Mouse (Mus musculus): ENCODE data around the gene Fancd2os.
A peak's percentile ranks its signal among the peaks of the same experiment; 100 is the strongest.

Gene Fancd2os

DNA sequence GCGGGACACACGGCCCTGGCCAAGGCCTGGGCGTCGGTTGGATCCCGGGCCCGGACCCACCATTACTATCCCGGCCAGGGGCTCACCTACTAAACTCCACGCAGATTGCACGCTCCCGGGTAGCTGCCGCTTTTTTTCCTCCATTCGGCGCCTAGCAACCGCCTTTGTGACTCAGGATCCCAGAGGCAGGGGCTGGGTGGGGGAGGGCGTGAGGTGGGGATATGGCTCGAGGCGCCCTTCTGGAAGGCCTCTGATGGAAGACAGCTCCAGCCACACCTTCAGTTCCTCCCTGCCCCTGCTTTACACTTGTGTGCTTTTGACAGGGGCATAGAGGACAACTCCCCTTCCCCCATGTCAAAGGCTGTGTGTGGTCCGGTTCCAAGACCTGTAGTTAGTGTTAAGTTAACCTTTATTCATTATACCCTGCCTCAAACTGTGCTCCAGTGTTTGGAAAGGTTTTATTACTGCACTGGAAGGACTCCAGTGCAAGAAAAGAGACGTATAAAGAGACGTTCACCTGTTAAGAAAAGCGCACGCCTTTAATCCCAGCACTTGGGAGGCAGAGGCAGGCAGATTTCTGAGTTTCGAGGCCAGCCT is at the start of gene Fancd2os:
Fancd2os (minus strand) TSS at position 173 of the 597 bp plus-strand sequence.
- DNase-seq, result no peak

DNA sequence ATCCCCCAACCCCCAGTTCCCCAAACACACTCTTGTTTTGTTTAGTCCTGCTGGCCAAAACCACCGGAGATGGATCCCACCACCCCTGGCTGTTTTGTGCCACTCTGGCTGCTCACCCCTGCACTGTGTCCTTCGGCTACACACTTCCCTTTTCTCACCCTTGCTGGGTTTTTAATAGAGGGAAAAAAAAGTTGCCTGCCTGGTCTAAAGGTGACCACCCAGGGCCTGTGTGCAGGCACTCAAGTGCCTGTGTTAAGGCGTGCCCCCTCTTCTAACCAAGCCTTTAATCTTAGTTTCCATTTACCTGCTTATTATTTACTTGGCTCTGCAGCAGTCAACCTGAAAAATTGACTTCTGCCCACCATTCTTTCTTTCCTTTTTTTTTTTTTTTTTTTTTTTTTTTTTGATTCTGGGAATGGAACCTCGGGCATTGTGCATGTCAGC is 49.7 kb upstream of the Fancd2os start:
- no peak for DNase-seq

DNA sequence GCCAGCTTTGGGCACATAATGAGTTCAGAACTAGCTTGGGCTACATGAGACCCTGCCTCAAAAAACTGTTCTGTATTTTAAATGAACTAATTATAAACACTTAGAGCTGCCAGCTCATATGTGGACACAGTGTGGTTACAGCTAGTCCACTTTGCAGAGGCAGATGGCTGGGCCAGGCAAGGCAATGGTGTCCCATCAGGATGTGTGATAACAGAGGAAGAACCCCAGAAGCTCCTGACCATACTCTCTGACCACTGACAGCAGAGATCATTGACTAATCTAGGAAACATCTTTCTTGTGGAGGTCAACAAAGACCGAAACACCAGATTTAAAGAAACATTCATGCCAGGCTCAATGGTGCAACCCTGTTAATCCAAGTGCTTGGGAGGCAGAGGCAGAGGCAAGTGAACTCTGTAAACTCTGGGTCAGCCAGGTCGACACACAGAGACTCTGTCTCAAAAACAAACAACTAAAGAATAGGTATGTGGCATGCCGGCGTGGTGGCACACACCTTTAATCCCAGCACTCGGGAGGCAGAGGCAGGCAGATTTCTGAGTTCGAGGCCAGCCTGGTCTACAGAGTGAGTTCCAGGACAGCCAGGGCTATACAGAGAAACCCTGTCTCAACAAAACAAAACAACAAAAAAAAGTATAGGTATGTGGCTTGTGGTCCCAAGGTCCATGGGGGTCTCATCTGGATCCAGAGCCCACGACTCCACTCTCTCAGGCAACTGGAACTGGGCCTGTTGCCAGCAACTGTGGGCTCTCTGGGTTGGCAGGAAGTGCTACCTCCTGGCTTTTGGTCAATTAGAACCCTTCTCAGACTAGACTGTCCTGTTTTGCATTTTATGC is 49.1 kb upstream of the Fancd2os start:
- no peak for DNase-seq

DNA sequence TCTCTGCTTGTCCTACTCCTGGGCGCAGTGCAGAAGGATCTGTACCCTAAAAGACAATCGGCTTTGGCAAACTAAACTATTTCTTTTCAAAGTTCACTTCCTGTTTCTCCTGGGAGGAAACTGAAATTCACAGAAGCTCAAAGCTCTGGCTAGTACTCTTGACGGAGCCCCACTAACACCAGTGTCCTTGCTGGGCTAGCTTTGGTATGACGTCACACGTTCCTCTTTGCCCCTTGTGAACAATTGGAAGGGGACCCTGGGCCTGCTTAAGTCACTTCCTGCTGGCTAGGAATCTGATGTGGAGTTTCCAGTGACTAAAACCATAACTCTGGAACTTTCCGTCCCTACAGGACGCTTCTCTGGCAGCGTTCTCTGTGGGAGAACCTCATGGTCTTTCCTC is 44.3 kb upstream of the Fancd2os start:
- DNase-seq, result peak; percentile 77 to 83

DNA sequence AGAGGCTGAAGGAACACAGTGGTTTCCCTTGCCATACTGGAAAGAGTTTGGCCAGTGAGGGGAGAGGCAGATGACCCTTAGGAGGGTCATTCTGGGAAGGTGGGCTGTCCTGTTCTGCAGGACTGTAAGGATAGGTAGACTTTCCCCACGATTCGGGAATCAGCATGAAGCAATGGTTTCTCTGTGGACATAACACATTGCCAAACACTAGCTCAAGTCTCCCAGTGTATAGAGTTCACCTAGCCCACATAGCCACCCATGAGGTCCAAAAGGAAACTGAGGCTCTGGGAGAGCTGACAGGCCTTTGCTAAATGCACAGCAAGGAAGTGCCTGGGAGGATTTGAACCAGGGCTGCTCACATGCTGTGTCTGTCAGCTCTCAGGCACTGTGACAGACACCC is 43.5 kb upstream of the Fancd2os start:
- no peak for DNase-seq

DNA sequence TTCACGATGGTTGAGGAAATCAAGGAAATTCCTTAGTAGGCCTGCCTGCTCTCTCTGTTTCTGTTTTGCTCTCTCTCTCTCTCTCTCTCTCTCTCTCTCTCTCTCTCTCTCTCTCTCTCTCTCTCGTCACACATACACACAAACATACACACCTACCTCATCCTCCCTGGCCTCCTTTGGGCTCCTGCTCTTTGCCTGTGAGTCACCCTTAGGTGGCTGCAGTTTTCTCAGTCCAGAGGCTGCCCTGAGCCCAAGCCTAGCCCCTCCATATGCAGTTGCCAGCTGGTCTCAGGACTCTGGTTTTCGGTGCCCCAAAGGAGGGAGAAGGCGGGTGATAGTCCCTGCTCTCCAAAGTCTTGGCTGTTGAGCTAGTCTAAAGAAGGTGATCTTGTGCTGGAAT is 42.5 kb upstream of the Fancd2os start:
- DNase-seq, result no peak

DNA sequence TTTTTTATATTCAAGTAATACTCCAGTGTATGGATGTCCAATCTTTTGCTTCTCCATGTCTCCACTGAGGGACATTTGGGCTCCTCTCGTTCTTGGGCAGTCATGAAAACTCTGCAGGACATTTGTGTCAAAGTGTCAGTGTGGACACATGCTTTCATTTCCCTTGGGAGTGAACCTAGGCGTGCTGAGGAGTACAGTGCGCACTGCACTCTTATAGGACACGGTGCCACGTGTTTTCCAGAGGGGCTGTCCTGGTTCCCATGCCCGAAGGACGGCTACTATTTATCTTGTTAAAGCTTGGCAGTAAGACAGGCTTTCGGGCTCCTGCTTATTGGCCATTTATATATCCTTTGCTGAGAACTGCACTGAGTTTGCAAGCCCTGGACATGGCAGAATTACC is 42.1 kb upstream of the Fancd2os start:
- DNase-seq, result no peak

DNA sequence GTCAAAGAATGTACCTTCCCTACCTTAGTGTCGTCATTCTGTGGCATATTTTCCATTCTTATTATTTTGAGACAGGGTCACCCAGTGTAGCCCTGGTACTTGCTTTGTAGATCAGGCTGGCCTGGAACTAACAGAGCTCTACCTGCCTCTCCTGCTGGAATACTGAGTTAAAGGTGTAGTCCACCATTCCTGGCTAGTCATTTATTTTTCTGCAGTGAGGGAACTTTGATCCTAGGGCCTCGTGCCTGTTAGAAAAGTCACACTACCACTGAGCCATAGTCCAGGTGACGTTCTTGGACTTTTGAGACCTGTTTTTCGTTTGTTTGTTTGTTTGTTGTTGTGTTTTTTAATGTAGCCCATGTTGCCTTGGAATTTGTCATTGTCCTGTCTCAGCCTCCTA is 38.7 kb upstream of the Fancd2os start:
- no peak for DNase-seq

DNA sequence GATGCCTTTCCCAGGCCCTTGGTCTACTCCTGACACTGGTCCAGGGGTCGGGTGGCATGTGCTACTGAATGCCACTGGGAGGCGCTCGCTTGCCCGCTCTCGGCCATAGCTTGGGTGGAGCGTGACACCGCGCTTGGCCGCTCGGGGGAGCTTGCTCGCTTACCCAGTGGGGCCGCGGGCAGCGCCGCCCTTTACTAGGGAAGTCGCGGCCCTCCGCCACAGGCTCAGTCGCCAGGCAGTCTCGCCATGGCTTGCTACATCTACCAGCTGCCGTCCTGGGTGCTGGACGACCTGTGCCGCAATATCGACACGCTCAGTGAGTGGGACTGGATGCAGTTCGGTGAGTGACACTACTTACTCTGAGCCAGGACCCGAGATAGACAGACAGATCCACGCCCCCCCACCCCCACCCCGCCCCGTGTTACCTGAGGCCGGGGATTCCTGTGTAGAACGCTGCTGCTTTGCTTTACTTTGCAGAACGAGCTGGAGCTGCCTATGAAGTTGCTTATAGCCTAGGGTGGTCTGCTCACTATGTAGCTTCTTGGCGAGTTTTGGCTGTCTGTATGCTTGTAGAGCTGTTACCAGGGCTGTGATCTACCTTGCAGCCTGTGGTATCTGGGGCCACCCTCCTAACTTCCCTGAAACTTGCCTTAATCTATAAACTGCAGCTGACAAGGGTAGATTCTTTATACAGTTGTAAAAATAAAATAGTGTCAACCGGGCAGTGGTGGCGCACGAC is 38.0 kb upstream of the Fancd2os start, which contains the start of gene Irak2:
Irak2 (plus strand) TSS at position 166 of the 739 bp plus-strand sequence.
- peak; percentile 95 to 97 for DNase-seq

DNA sequence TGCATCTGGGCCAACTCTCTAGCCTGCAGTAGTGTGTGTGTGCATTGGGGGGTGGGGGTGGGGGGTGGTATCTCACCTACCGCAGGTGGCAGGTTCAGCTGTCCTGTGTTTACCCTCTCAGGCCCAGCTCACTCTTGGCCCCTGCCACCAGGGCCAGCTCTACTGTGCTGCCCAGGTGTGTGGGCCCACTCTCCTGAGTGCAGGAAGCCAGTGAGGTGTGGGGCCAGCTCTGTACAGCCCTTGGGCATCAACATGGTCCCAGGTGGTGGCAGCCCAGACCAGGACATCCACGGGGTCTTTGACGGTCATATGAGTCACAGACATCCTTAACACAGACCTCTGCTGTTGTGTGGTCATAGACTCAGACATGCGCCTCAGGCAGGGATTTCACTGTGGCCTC is 32.3 kb upstream of the Fancd2os start:
- DNase-seq, result no peak

DNA sequence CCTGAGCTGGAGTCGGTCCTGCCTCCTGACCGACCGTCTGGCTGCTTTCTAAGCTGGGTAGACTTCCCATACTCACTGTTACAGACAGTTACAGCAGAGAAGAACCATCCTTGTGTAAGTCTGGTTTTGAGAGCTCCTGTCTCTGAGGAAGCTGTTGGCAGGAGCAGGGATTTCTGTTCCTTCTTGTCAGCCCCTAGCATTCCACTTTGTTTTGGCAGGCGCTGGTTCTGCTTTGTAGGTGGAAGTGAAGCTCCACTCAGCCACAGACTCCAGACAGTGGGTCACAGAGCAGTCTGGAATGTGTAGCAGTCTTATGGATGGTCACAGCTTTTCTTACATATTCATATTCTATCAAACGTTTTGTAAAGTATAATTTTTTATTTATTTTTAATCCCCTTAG is 29.8 kb upstream of the Fancd2os start:
- no peak for DNase-seq

DNA sequence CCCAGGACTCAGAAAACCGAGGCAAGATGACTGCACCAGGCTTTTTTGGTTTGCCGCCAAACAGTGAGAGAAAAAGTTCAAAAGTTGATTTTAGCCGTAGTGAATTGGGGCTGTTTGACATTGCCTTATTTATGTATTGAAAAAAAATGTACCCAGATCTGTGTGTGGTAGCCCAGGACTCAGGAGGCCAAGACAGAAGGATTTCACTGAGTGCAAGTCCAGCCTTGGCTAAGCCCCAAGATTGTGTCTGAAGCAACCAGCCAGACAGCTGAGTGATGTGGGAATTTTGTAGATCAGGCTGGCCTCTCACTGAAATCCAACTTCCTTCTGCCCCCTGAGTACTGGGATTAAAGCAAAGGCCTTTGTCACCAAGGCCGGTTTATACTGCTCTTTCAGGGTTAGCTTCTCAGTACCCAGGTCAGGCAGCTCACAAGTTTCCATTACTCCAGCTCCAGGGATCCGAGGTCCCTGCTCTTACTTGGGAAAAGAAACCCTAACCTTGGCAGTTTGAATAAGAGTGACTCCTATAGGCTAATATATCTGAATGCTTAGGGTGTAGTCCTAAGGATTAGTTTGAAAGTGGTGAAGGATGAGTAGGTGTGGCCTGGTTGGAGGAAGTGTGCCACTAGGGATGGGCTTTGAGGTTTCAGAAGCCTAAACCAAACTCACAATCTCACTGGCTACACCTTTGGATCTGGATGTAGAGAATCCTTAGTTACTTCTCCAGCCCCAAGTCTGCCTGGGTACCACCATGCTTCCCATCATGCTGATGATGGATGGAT is 24.7 kb upstream of the Fancd2os start:
- no peak for DNase-seq

DNA sequence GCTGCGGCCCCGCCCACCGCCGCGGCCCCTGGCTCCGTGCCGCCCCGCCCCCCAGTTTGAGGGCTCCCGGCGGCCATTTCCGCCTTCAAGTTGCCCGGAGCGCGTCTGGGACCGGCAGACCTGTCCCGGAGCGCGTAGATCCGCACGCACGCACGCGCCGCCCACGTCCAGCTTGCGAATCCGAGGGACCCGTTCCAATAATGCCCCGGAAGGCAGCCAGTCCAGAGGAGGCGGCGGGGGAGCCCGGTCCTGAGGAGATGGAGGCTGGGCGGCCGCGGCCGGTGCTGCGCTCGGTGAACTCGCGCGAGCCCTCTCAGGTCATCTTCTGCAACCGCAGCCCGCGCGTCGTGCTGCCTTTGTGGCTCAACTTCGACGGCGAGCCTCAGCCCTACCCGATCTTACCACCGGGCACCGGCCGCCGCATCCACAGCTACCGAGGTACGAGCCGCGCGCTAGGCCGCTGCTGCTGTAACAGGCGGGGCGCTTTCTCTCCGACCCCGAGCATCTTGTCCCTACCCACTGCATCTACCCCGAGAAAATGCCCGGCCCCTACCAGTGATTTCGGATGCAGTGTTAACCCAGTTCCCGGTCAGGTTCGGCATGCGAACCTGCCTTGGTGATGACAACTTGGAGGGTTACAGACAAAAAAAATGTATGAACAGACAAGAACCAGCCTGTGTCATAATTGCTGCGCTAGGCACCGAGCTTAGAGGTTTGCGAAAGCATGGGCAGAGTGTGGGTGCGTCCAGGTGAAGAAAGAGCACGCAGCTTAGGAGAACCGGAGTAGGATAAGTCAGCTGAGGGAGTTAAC is 23.6 kb upstream of the Fancd2os start, which contains the start of gene Vhl:
Vhl (plus strand) TSS at position 19 of the 811 bp plus-strand sequence.
- peak; percentile 90 to 93 for DNase-seq

DNA sequence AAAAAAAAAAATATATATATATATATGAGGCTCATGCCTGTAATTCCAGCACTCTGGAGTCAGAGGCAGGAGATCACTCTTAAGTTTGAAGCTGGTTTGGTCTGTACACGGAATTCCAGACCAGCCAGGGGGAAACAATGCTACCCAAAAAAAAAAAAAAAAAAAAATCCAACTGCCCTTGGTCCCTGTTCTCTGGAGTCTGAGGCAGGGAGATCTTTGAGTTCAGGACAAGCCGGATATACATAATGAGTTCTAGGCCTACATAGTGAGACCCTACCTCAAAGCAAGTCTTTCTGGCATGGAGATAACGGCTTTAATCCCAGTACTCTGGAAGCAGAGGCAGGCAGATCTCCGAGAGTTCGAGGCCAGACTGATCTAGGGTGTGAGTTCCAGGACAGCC is 22.9 kb upstream of the Fancd2os start:
- DNase-seq, result peak in 1 of 2 experiments; percentile 21

DNA sequence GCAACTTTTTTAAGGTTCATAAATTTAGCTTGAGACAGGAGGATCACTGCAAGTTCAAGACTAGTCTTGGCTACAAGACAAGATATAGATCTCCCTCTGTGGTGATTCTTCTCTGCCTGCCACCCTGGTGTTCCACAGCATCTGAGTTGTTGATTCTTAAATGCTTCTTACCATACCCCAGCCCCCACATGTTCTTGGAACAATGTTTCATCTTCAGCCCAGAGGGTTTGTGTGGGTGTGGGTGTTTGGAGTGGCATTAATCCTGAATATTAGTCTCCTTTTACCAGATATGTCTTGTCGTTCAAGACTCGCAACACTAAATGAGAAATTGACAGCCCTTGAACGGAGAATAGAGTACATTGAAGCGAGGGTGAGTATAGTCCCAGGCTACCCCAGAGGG is 15.0 kb upstream of the Fancd2os start:
- DNase-seq, result no peak

DNA sequence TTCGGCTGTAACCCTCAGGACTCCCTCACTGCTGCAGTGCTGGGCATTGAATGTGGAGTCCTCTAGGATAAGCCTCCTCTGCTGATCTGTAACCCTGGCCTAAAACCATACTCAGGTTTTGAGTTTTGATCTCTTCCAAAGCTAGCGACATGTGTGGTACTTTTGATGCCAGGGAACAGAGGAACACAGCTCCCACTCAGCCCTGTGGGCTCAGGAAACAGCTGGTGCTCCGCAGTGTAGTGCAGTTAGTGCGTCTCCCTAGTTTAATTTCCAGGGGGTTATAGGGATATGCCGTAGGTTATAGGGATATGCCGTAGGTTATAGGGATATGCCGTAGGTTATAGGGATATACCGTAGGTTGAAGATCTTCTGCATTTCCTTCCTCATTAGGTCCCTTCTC is 14.5 kb upstream of the Fancd2os start:
- no peak for DNase-seq

DNA sequence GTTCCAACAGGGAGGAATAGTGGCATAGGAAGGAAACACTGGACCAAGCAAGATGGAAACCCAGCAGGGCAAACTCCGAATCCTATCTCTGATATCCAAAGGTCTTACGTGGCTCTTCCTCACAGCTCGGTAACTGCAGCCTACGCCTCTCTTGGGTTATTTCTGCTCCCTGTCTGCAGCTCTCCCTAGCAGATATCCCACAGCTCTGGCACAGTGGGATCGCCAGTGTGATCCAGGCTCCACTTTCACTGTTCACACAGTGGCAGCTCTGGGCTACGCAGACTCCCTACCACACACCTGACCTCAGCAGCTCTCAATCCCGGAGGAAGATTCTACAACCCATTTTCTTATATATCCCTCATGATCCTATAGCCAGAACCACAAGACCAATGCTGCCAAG is 13.6 kb upstream of the Fancd2os start:
- no peak for DNase-seq

DNA sequence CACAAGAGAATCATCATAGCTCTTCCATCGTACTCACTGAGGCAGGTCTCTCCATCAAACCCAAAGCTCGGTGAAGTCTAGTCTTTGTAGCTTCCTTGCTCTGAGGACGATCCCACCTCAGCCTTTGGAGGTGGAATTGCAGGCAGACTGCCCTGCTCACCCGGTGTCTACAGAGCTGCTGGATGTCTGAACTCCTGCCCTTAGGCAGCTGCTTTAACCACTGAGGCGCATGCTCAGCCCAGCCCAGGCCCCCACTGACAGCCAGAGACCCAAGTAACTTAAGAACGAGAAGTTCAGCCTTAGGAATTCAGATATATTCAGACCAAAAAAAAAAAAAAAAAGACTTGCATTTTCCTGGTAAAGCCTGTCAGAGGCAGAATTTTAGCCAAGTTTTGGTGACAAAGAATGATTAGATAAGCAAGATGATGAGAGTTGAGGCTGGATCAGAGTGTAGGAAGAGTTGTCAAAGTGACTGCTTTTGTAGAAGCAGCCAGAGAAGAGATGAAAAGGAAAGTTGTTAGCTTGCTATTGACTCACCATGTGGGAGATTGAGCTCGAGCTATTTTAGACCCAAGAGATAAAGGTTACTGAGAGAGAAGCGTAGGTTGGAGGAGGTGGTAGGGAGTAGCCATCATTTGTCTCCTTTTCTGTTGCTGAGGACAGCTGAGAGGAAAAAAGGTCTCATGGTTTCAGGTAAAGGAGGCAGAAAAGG is 11.9 kb upstream of the Fancd2os start:
- no peak for DNase-seq

DNA sequence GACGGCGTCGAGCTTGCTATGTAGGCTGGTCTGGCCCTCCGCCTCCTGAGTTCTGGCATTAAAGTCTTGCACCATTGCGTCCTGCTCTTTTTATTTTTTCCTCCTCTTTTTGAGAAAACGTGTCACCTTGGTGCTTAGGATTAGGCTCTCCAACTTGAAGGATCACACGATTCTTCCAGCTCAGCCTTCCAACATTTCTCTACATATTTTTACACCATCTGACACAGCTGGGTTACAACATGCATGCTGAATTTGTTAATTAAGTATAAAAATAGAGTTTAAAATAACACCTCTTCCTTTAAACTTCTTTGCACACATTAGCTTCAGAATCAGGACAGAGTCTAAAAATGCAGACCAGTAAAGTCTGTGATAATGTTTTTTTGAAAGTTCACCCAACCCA is 8.8 kb upstream of the Fancd2os start:
- DNase-seq, result no peak

DNA sequence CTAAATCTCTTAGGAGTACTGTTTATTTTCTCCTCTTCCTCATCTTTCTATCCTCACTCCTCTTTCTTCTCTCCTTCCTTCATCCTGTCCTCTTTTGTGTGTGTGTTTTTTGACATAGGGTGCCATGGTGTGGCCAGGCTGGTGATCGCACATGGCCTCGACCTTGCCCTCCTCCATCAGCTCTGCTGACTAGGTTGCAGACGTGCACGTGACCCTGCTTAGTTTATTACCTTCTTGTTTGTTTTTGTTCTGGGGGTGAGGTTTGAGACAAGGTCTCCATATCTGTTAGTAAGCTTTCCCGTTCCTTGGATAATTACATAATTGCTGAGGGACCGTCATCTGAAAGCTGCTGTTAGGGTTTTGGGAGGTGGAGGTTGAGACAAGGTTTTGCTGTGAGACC is 8.4 kb upstream of the Fancd2os start:
- DNase-seq, result no peak

DNA sequence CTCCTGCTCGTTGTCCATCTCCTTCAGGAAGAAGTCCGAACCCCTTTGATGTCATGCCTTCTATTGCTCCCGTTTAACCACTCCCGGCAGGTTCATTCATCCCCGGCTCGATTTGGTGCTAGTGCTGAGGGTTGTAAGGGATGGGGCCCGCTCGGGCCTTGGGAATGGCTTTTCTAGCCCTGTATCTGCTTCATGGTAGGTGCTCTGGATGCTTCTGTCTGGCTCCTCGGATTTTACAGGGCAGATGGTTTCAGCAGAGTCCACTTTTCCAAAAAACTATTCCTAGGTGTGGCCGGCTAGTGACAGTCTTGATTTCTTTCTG is 4.7 kb upstream of the Fancd2os start:
- DNase-seq, result no peak

All from lung, adult 18-20 months (tissue).